Mouse (Mus musculus): ENCODE data around the gene Gm11084.

GRCm38 (mm10) chr2:72984806-72985205, 1.7 kb downstream of the Gm11084 start:
- no peak for TF ChIP-seq CTCF (IDR thresholded peaks at IDR 0.05; ENCODE audit: low read depth, low read length)
- TF ChIP-seq POLR2A (IDR thresholded peaks at IDR 0.05; ENCODE audit: extremely low read depth, insufficient read depth, low read length): no peak
